Mouse (Mus musculus) lung, adult 2 months (tissue): ENCODE measurements around the gene Uba52.

ENCODE experiments used
- CTCF ChIP-seq: fragments of 200-500 bp; IDR thresholded peaks from 2 replicates; pipeline ENCODE4 v1.5.1; 2011; ENCODE audit warnings: mild to moderate bottlenecking, low read length, control low read depth; ENCODE audit not compliant: insufficient read depth
- POLR2A ChIP-seq: fragments of 200-500 bp; IDR thresholded peaks from 2 replicates; pipeline ENCODE4 v1.6.1; 2011; ENCODE audit warnings: low read depth, mild to moderate bottlenecking, control low read depth, low read length, borderline replicate concordance; ENCODE audit errors: extremely low read depth

DNA sequence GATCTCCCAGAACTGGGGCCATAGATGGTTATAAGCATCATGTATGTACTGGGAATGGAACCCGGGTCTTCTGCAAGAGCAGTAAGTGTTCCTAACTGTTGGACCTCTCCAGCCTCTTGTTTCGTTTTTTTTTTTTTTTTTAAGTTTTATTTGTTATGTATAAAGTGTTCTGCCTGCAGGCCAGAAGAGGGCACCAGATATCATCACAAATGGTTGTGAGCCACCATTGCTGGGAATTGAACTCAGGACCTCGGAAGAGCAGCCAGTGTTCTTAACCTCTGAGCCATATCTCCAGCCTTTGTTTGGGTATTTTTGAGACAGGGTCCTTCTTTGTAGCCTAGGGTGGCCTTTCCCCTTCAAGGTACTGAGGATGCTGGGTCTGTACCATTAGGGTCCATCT is 48.4 kb upstream of the Uba52 start:
- TF ChIP-seq CTCF (no peak), POLR2A (no peak)
